Mouse (Mus musculus) hindbrain, embryonic 10.5 days (tissue): ENCODE measurements around the gene Syn3. TPM values are rescaled to one million over a fixed set of nuclear protein-coding genes. Genes with fewer than 3 reads are reported as not detected.

Experiments
- DNase-seq: peaks from one replicate; pipeline ENCODE4 v3.0.0-alpha.2; 2017; ENCODE audit warnings: low spot score
- H3K27ac ChIP-seq: fragments of 300-500 bp; sonication (generic); 2 replicates; pipeline ENCODE4 v1.5.1; 2016; ENCODE audit warnings: mild to moderate bottlenecking, moderate library complexity
- H3K27me3 ChIP-seq: fragments of 300-500 bp; sonication (generic); 2 replicates; pipeline ENCODE4 v1.6.1; 2016; ENCODE audit warnings: mild to moderate bottlenecking; ENCODE audit not compliant: poor library complexity, insufficient read depth, severe bottlenecking
- H3K36me3 ChIP-seq: fragments of 300-500 bp; sonication (generic); 2 replicates; pipeline ENCODE4 v1.6.1; 2016; ENCODE audit warnings: mild to moderate bottlenecking, moderate library complexity
- H3K4me1 ChIP-seq: fragments of 300-500 bp; sonication (generic); replicated peaks from 2 replicates; pipeline ENCODE4 v1.6.1; 2016; ENCODE audit warnings: mild to moderate bottlenecking
- H3K4me3 ChIP-seq: fragments of 300-500 bp; sonication (generic); 2 replicates; pipeline ENCODE4 v1.5.1; 2016; ENCODE audit warnings: mild to moderate bottlenecking, moderate library complexity
- H3K9me3 ChIP-seq: fragments of 300-500 bp; sonication (generic); 2 replicates; pipeline ENCODE4 v1.6.1; 2016; ENCODE audit warnings: mild to moderate bottlenecking, moderate library complexity
- WGBS: fragments of 180-500 bp; shearing (Covaris S2); methylation state at CpG from one replicate; pipeline ENCODE4 v1.1.7; 2016; 5-methylcytosine and 5-hydroxymethylcytosine counted together
- polyA plus RNA-seq: library from polyadenylated mRNA; unstranded; fragments of >200 nt; fragmentation: Nextera tagmentation; extraction: Ambion mirVana; gene quantifications from 2 replicates; pipeline ENCODE4 v1.2.1, GENCODE M21; 2016

The Syn3 gene
- polyA plus RNA-seq, 1 experiment from 2014 or later = 3.9 TPM

GRCm38 (mm10) chr10:86173284-86173683, 325.4 kb downstream of the Syn3 start:
- H3K4me1 ChIP-seq = no peaks in the 10 kb centered on the region
- H3K9me3 ChIP-seq = no peaks in the 10 kb centered on the region
- H3K4me3 ChIP-seq = no peak overlapping the region
- no peak for DNase-seq
- no peaks in the 10 kb centered on the region for H3K36me3 ChIP-seq
- 95% methylated on average over 4 of the region's 4 CpGs for WGBS
- H3K27ac ChIP-seq = no peak overlapping the region
- H3K27me3 ChIP-seq = no peaks in the 10 kb centered on the region

- H3K27me3 ChIP-seq = no peaks in the 10 kb centered on the region
- no peaks in the 10 kb centered on the region for H3K36me3 ChIP-seq
- WGBS = 95% methylated on average over 1 of the region's 1 CpGs
- H3K4me3 ChIP-seq = no peak overlapping the region
- no peaks in the 10 kb centered on the region for H3K9me3 ChIP-seq
- no peak for DNase-seq
- H3K4me1 ChIP-seq = peaks cover 13% of the 10 kb centered on the region
- no peak overlapping the region for H3K27ac ChIP-seq
Measured at GRCm38 (mm10) chr10:86171246-86171645, 327.4 kb downstream of the Syn3 start.

- Histone ChIP-seq H3K4me1 (peaks cover 13% of the 10 kb centered on the region), H3K9me3 (no peaks in the 10 kb centered on the region), H3K36me3 (no peaks in the 10 kb centered on the region), H3K27me3 (no peaks in the 10 kb centered on the region), H3K27ac (0 out of 2 replicates have a peak overlapping the region, but pooled peaks have one; percentile 83), H3K4me3 (no peak overlapping the region)
- DNase-seq = no peak
- 84% methylated on average over 2 of the region's 2 CpGs for WGBS
Measured at GRCm38 (mm10) chr10:86168084-86168483, 330.6 kb downstream of the Syn3 start.

GRCm38 (mm10) chr10:86166854-86167268, 331.8 kb downstream of the Syn3 start:
- WGBS = 15% methylated on average over 4 of the region's 4 CpGs

GRCm38 (mm10) chr10:86164098-86164497, 334.6 kb downstream of the Syn3 start:
- no peaks in the 10 kb centered on the region for H3K36me3 ChIP-seq
- H3K27ac ChIP-seq = no peak overlapping the region
- H3K27me3 ChIP-seq = no peaks in the 10 kb centered on the region
- peaks cover 19% of the 10 kb centered on the region for H3K4me1 ChIP-seq
- no peak overlapping the region for H3K4me3 ChIP-seq
- H3K9me3 ChIP-seq = no peaks in the 10 kb centered on the region
- WGBS = 56% methylated on average over 3 of the region's 3 CpGs
- no peak for DNase-seq

More at GRCm38 (mm10) chr10:86166854-86167268, 331.8 kb downstream of the Syn3 start:
- Histone ChIP-seq H3K4me1 (peaks cover 17% of the 10 kb centered on the region), H3K9me3 (no peaks in the 10 kb centered on the region), H3K4me3 (no peak overlapping the region), H3K27me3 (no peaks in the 10 kb centered on the region), H3K36me3 (no peaks in the 10 kb centered on the region), H3K27ac (peak overlapping the region; percentile 83)
- DNase-seq = peak; percentile 39

GRCm38 (mm10) chr10:86161783-86162271, 336.9 kb downstream of the Syn3 start:
- WGBS = 73% methylated on average over 6 of the region's 6 CpGs
- no peak for DNase-seq
- Histone ChIP-seq H3K27me3 (no peaks in the 10 kb centered on the region), H3K4me1 (peaks cover 18% of the 10 kb centered on the region), H3K9me3 (no peaks in the 10 kb centered on the region), H3K4me3 (no peak overlapping the region), H3K27ac (no peak overlapping the region), H3K36me3 (no peaks in the 10 kb centered on the region)

- H3K9me3 ChIP-seq = no peaks in the 10 kb centered on the region
- 79% methylated on average over 8 of the region's 8 CpGs for WGBS
- peaks cover 14% of the 10 kb centered on the region; the same call in 1 of the 2 replicates for H3K4me1 ChIP-seq
- DNase-seq = no peak
- peak overlapping the region; percentile 41; the same call in 1 of the 2 replicates for H3K27ac ChIP-seq
- no peak overlapping the region for H3K4me3 ChIP-seq
- no peaks in the 10 kb centered on the region for H3K27me3 ChIP-seq
- H3K36me3 ChIP-seq = no peaks in the 10 kb centered on the region
Measured at GRCm38 (mm10) chr10:86158198-86158899, 340.3 kb downstream of the Syn3 start.

- DNase-seq = no peak
- H3K36me3 ChIP-seq = no peaks in the 10 kb centered on the region
- no peaks in the 10 kb centered on the region for H3K27me3 ChIP-seq
- 65% methylated on average over 3 of the region's 3 CpGs for WGBS
- H3K4me1 ChIP-seq = peaks cover 8% of the 10 kb centered on the region; the same call in 1 of the 2 replicates
- H3K4me3 ChIP-seq = no peak overlapping the region
- H3K9me3 ChIP-seq = no peaks in the 10 kb centered on the region
- H3K27ac ChIP-seq = no peak overlapping the region
Measured at GRCm38 (mm10) chr10:86155344-86155743, 343.4 kb downstream of the Syn3 start.

- DNase-seq = no peak
- no peak overlapping the region for H3K4me3 ChIP-seq
- H3K4me1 ChIP-seq = peaks cover 5% of the 10 kb centered on the region; the same call in 1 of the 2 replicates
- no peaks in the 10 kb centered on the region for H3K27me3 ChIP-seq
- H3K36me3 ChIP-seq = no peaks in the 10 kb centered on the region
- no peaks in the 10 kb centered on the region for H3K9me3 ChIP-seq
- H3K27ac ChIP-seq = no peak overlapping the region
Measured at GRCm38 (mm10) chr10:86153221-86153620, 345.5 kb downstream of the Syn3 start.

- Histone ChIP-seq H3K36me3 (no peaks in the 10 kb centered on the region), H3K4me3 (no peak overlapping the region), H3K27me3 (no peaks in the 10 kb centered on the region), H3K4me1 (0 out of 2 replicates have a peak, but pooled peaks cover 3% of the 10 kb centered on the region), H3K9me3 (no peaks in the 10 kb centered on the region), H3K27ac (no peak overlapping the region)
- WGBS = 84% methylated on average over 5 of the region's 5 CpGs
- DNase-seq = no peak
Measured at GRCm38 (mm10) chr10:86151357-86151756, 347.3 kb downstream of the Syn3 start.

- 72% methylated on average over 1 of the region's 1 CpGs for WGBS
- no peak overlapping the region for H3K4me3 ChIP-seq
- H3K36me3 ChIP-seq = no peaks in the 10 kb centered on the region
- DNase-seq = no peak
- H3K9me3 ChIP-seq = no peaks in the 10 kb centered on the region
- no peak overlapping the region for H3K27ac ChIP-seq
- H3K27me3 ChIP-seq = no peaks in the 10 kb centered on the region
- H3K4me1 ChIP-seq = 0 out of 2 replicates have a peak, but pooled peaks cover 3% of the 10 kb centered on the region
Measured at GRCm38 (mm10) chr10:86150076-86150475, 348.6 kb downstream of the Syn3 start.

GRCm38 (mm10) chr10:86149029-86149818, 349.5 kb downstream of the Syn3 start:
- Histone ChIP-seq H3K4me3 (no peak overlapping the region), H3K36me3 (no peaks in the 10 kb centered on the region), H3K27ac (no peak overlapping the region), H3K27me3 (no peaks in the 10 kb centered on the region), H3K4me1 (0 out of 2 replicates have a peak, but pooled peaks cover 3% of the 10 kb centered on the region), H3K9me3 (no peaks in the 10 kb centered on the region)
- WGBS = 81% methylated on average over 3 of the region's 3 CpGs
- DNase-seq = no peak
